Mouse (Mus musculus) embryonic facial prominence, embryonic 11.5 days (tissue): ENCODE results near the gene Gm20388. TPM values are rescaled to one million over a fixed set of nuclear protein-coding genes. Genes with fewer than 3 reads are reported as not detected.

Experiments used
- ATAC-seq: fragments of 200-750 bp; cut with Nextera tagmentation; replicated peaks from 2 replicates; pipeline ENCODE4 v1.8.0; 2017; ENCODE audit warnings: low read depth; ENCODE audit not compliant: insufficient number of reproducible peaks, low FRiP score, low TSS enrichment
- DNase-seq: peaks from one replicate; pipeline ENCODE4 v3.0.0-alpha.2; 2015; ENCODE audit warnings: low spot score
- H3K27ac ChIP-seq: fragments of 300-500 bp; sonication (generic); replicated peaks from 2 replicates; pipeline ENCODE4 v1.5.1; 2014; ENCODE audit warnings: mild to moderate bottlenecking, low read depth, low read length, control low read depth
- H3K27me3 ChIP-seq: fragments of 300-500 bp; sonication (generic); 2 replicates; pipeline ENCODE4 v1.6.1; 2014; ENCODE audit warnings: mild to moderate bottlenecking, low read length, moderate library complexity, mixed read lengths; ENCODE audit not compliant: control insufficient read depth, insufficient read depth
- H3K36me3 ChIP-seq: fragments of 300-500 bp; sonication (generic); replicated peaks from 2 replicates; pipeline ENCODE4 v1.6.1; 2014; ENCODE audit warnings: low read depth, mild to moderate bottlenecking, low read length, moderate library complexity, mixed read lengths; ENCODE audit not compliant: control insufficient read depth, insufficient read depth
- H3K4me1 ChIP-seq: fragments of 300-500 bp; sonication (generic); 2 replicates; pipeline ENCODE4 v1.6.1; 2014; ENCODE audit warnings: low read length, mixed read lengths; ENCODE audit not compliant: control insufficient read depth, insufficient read depth
- H3K4me2 ChIP-seq: fragments of 300-500 bp; sonication (generic); 2 replicates; pipeline ENCODE4 v1.6.1; 2014; ENCODE audit warnings: low read depth, mild to moderate bottlenecking, control low read depth, low read length, moderate library complexity
- H3K4me3 ChIP-seq: fragments of 300-500 bp; sonication (generic); 2 replicates; pipeline ENCODE4 v1.5.1; 2014; ENCODE audit warnings: low read depth, low read length, control low read depth
- H3K9ac ChIP-seq: fragments of 300-500 bp; sonication (generic); replicated peaks from 2 replicates; pipeline ENCODE4 v1.6.1; 2014; ENCODE audit warnings: mild to moderate bottlenecking, control low read depth, low read length
- H3K9me3 ChIP-seq: fragments of 300-500 bp; sonication (generic); replicated peaks from 2 replicates; pipeline ENCODE4 v1.6.1; 2016; ENCODE audit warnings: mild to moderate bottlenecking, low read length, inconsistent platforms, mixed read lengths; ENCODE audit not compliant: control insufficient read depth
- WGBS: fragments of 180-500 bp; shearing (Covaris S2); extraction: QIAGEN DNeasy Blood & Tissue Kit; methylation state at CpG from one replicate; pipeline ENCODE4 v1.1.7; 2014; 5-methylcytosine and 5-hydroxymethylcytosine counted together
- polyA plus RNA-seq: library from polyadenylated mRNA; unstranded; fragments of >200 nt; fragmentation: Nextera tagmentation; extraction: Ambion mirVana; gene quantifications from 2 replicates; pipeline ENCODE4 v1.2.1, GENCODE M21; 2014

Gm20388 gene
- polyA plus RNA-seq, 1 experiment from 2014 or later = 3.1 TPM

- Histone ChIP-seq H3K27me3 (no peaks in the 10 kb centered on the region), H3K27ac (no peak overlapping the region), H3K9ac (no peak overlapping the region), H3K9me3 (no peaks in the 10 kb centered on the region), H3K4me2 (no peak overlapping the region), H3K4me1 (peaks cover 16% of the 10 kb centered on the region), H3K36me3 (no peaks in the 10 kb centered on the region), H3K4me3 (no peak overlapping the region)
- ATAC-seq = no peak
- DNase-seq = no peak
- WGBS = 70% methylated on average over 11 of the region's 11 CpGs
Measured at GRCm38 (mm10) chr8:120474496-120475235, 564.0 kb downstream of the Gm20388 start.

- WGBS = 52% methylated on average over 10 of the region's 10 CpGs
- peaks cover 16% of the 10 kb centered on the region for H3K4me1 ChIP-seq
- H3K27ac ChIP-seq = no peak overlapping the region
Measured at GRCm38 (mm10) chr8:120475462-120476201, 565.0 kb downstream of the Gm20388 start.

GRCm38 (mm10) chr8:120476711-120477575, 566.3 kb downstream of the Gm20388 start:
- WGBS = 23% methylated on average over 25 of the region's 25 CpGs
- peaks cover 8% of the 10 kb centered on the region for H3K4me1 ChIP-seq
- no peaks in the 10 kb centered on the region for H3K27me3 ChIP-seq
- H3K4me3 ChIP-seq = no peak overlapping the region
- H3K4me2 ChIP-seq = no peak overlapping the region
- DNase-seq (no peak), ATAC-seq (no peak)
- no peaks in the 10 kb centered on the region for H3K9me3 ChIP-seq
- no peak overlapping the region for H3K27ac ChIP-seq
- no peaks in the 10 kb centered on the region for H3K36me3 ChIP-seq
- no peak overlapping the region for H3K9ac ChIP-seq

More at GRCm38 (mm10) chr8:120475462-120476201, 565.0 kb downstream of the Gm20388 start:
- Histone ChIP-seq H3K27me3 (no peaks in the 10 kb centered on the region), H3K4me3 (no peak overlapping the region), H3K9ac (no peak overlapping the region), H3K4me2 (no peak overlapping the region), H3K9me3 (no peaks in the 10 kb centered on the region), H3K36me3 (no peaks in the 10 kb centered on the region)
- DNase-seq (no peak), ATAC-seq (no peak)

- H3K9ac ChIP-seq = no peak overlapping the region
- no peaks in the 10 kb centered on the region for H3K36me3 ChIP-seq
- peaks cover 5% of the 10 kb centered on the region; the same call in 1 of the 2 replicates for H3K4me1 ChIP-seq
- no peak overlapping the region for H3K4me2 ChIP-seq
- no peak overlapping the region for H3K27ac ChIP-seq
- no peak for DNase-seq
- no peaks in the 10 kb centered on the region for H3K9me3 ChIP-seq
- H3K4me3 ChIP-seq = no peak overlapping the region
- H3K27me3 ChIP-seq = no peaks in the 10 kb centered on the region
- ATAC-seq = no peak
- WGBS = 89% methylated on average over 11 of the region's 11 CpGs
Measured at GRCm38 (mm10) chr8:120478754-120479153, 568.1 kb downstream of the Gm20388 start.

GRCm38 (mm10) chr8:120479691-120480090, 569.0 kb downstream of the Gm20388 start:
- no peaks in the 10 kb centered on the region for H3K36me3 ChIP-seq
- H3K4me1 ChIP-seq = peaks cover 11% of the 10 kb centered on the region
- H3K9ac ChIP-seq = no peak overlapping the region
- 96% methylated on average over 4 of the region's 4 CpGs for WGBS
- DNase-seq (no peak), ATAC-seq (no peak)
- H3K27me3 ChIP-seq = no peaks in the 10 kb centered on the region
- H3K4me2 ChIP-seq = no peak overlapping the region
- H3K27ac ChIP-seq = no peak overlapping the region
- H3K9me3 ChIP-seq = no peaks in the 10 kb centered on the region
- no peak overlapping the region for H3K4me3 ChIP-seq

GRCm38 (mm10) chr8:120482015-120482689, 571.5 kb downstream of the Gm20388 start:
- Histone ChIP-seq H3K9me3 (no peaks in the 10 kb centered on the region), H3K9ac (no peak overlapping the region), H3K4me3 (no peak overlapping the region), H3K27ac (no peak overlapping the region), H3K36me3 (no peaks in the 10 kb centered on the region), H3K27me3 (no peaks in the 10 kb centered on the region), H3K4me2 (no peak overlapping the region), H3K4me1 (peaks cover 19% of the 10 kb centered on the region)
- ATAC-seq (no peak), DNase-seq (no peak)
- WGBS = 67% methylated on average over 9 of the region's 9 CpGs

GRCm38 (mm10) chr8:120484460-120484859, 573.8 kb downstream of the Gm20388 start:
- H3K4me3 ChIP-seq = no peak overlapping the region
- no peaks in the 10 kb centered on the region for H3K36me3 ChIP-seq
- H3K9me3 ChIP-seq = no peaks in the 10 kb centered on the region
- H3K4me2 ChIP-seq = no peak overlapping the region
- H3K9ac ChIP-seq = no peak overlapping the region
- WGBS = 64% methylated on average over 6 of the region's 6 CpGs
- no peaks in the 10 kb centered on the region for H3K27me3 ChIP-seq
- peaks cover 21% of the 10 kb centered on the region for H3K4me1 ChIP-seq
- no peak overlapping the region for H3K27ac ChIP-seq
- DNase-seq (no peak), ATAC-seq (no peak)
